Mouse (Mus musculus): ENCODE results near the gene Mboat7. TPM values are rescaled to one million over a fixed set of nuclear protein-coding genes. Genes with fewer than 3 reads are reported as not detected.

Gene Mboat7
- polyA plus RNA-seq, 1 experiment from 2014 or later: 118 TPM

DNA sequence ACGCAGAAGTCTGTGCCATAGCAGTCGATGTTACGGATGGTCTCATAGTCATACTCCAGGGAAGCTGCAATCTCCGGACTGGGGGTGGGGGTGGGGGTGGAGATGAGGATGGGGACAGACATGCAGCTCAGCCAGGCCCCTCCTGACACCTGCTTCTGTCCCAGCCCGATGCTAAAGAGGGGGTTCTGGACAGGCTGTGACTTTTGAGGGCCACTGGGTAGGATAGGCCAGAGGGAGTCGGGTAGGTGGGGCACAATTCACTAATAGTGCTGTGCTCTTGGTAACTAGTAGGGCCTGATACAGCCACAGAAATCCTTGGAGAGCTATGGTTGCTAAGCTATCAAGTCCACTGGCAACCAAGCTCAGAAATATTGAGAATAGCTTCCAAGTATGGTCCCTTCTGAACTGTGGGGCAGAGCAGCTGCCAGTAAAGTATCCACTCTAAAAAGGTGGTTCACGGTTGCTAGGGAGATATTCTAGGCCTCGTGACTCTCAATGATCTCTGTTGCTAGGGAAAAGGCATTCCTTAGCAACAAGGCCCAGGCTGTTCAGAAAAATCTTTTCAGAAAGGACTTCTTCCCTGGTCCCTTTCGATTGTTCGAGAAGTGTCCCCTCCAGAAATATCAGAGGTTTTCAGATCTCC lies 9.3 kb downstream of the Mboat7 start:
- Histone ChIP-seq H3K4me1 (ENCODE audit: control insufficient read depth, insufficient read depth, low read length) (peaks cover 22% of the 10 kb centered on the region), H3K9ac (ENCODE audit: low read depth, low read length) (no peak overlapping the region; the same call in 1 of the 2 replicates), H3K27ac (ENCODE audit: low read length) (peak overlapping the region; percentile 87), H3K4me2 (ENCODE audit: low read length) (peak overlapping the region; percentile 4; the same call in 1 of the 2 replicates), H3K4me3 (ENCODE audit: low read depth, low read length) (no peak overlapping the region), H3K36me3 (ENCODE audit: control insufficient read depth, insufficient read depth, low read length) (peaks cover 21% of the 10 kb centered on the region), H3K27me3 (ENCODE audit: control insufficient read depth, insufficient read depth, low read depth, low read length) (no peaks in the 10 kb centered on the region), H3K9me3 (replicated peaks; ENCODE audit: control insufficient read depth, low read length, poor library complexity, severe bottlenecking) (no peaks in the 10 kb centered on the region)
- ATAC-seq: peak; percentile 89
- WGBS: 40% methylated on average over 10 of the region's 10 CpGs

GRCm38 (mm10) chr7:3677342-3677741 lies 16.0 kb downstream of the Mboat7 start, which contains the start of gene Tmc4:
Gene Tmc4, minus strand, starts transcription at chr7:3677553.
- Histone ChIP-seq H3K9ac (ENCODE audit: low read depth, low read length) (no peak within 1 kb of the TSS), H3K9me3 (replicated peaks; ENCODE audit: control insufficient read depth, low read length, poor library complexity, severe bottlenecking) (no peaks in the 10 kb centered on the region), H3K4me2 (ENCODE audit: low read length) (no peak within 1 kb of the TSS), H3K27me3 (ENCODE audit: control insufficient read depth, insufficient read depth, low read depth, low read length) (no peaks in the 10 kb centered on the region), H3K27ac (ENCODE audit: low read length) (no peak within 1 kb of the TSS), H3K4me3 (ENCODE audit: low read depth, low read length) (no peak within 1 kb of the TSS), H3K4me1 (ENCODE audit: control insufficient read depth, insufficient read depth, low read length) (no peaks in the 10 kb centered on the region), H3K36me3 (ENCODE audit: control insufficient read depth, insufficient read depth, low read length) (0 out of 2 replicates have a peak, but pooled peaks cover 7% of the 10 kb centered on the region)
- ATAC-seq: no peak
- 68% methylated on average over 9 of the region's 9 CpGs for WGBS

GRCm38 (mm10) chr7:3676371-3676770 lies 17.0 kb downstream of the Mboat7 start:
- Histone ChIP-seq H3K27me3 (ENCODE audit: control insufficient read depth, insufficient read depth, low read depth, low read length) (no peaks in the 10 kb centered on the region), H3K36me3 (ENCODE audit: control insufficient read depth, insufficient read depth, low read length) (0 out of 2 replicates have a peak, but pooled peaks cover 7% of the 10 kb centered on the region), H3K9me3 (replicated peaks; ENCODE audit: control insufficient read depth, low read length, poor library complexity, severe bottlenecking) (no peaks in the 10 kb centered on the region), H3K4me2 (ENCODE audit: low read length) (no peak overlapping the region), H3K4me3 (ENCODE audit: low read depth, low read length) (no peak overlapping the region), H3K27ac (ENCODE audit: low read length) (no peak overlapping the region), H3K4me1 (ENCODE audit: control insufficient read depth, insufficient read depth, low read length) (no peaks in the 10 kb centered on the region), H3K9ac (ENCODE audit: low read depth, low read length) (no peak overlapping the region)
- no peak for ATAC-seq
- 89% methylated on average over 12 of the region's 12 CpGs for WGBS

- H3K27ac ChIP-seq (ENCODE audit: low read length): no peak overlapping the region
- 86% methylated on average over 3 of the region's 3 CpGs for WGBS
- H3K36me3 ChIP-seq (ENCODE audit: control insufficient read depth, insufficient read depth, low read length): 0 out of 2 replicates have a peak, but pooled peaks cover 7% of the 10 kb centered on the region
- no peak overlapping the region for H3K9ac ChIP-seq (ENCODE audit: low read depth, low read length)
- no peaks in the 10 kb centered on the region for H3K4me1 ChIP-seq (ENCODE audit: control insufficient read depth, insufficient read depth, low read length)
- H3K4me2 ChIP-seq (ENCODE audit: low read length): no peak overlapping the region
- no peaks in the 10 kb centered on the region for H3K9me3 ChIP-seq (replicated peaks; ENCODE audit: control insufficient read depth, low read length, poor library complexity, severe bottlenecking)
- no peaks in the 10 kb centered on the region for H3K27me3 ChIP-seq (ENCODE audit: control insufficient read depth, insufficient read depth, low read depth, low read length)
- no peak overlapping the region for H3K4me3 ChIP-seq (ENCODE audit: low read depth, low read length)
- ATAC-seq: peak; percentile 8; the same call in 1 of the 2 replicates
These were observed 18.1 kb downstream of the Mboat7 start for GRCm38 (mm10) chr7:3675228-3675548.

DNA sequence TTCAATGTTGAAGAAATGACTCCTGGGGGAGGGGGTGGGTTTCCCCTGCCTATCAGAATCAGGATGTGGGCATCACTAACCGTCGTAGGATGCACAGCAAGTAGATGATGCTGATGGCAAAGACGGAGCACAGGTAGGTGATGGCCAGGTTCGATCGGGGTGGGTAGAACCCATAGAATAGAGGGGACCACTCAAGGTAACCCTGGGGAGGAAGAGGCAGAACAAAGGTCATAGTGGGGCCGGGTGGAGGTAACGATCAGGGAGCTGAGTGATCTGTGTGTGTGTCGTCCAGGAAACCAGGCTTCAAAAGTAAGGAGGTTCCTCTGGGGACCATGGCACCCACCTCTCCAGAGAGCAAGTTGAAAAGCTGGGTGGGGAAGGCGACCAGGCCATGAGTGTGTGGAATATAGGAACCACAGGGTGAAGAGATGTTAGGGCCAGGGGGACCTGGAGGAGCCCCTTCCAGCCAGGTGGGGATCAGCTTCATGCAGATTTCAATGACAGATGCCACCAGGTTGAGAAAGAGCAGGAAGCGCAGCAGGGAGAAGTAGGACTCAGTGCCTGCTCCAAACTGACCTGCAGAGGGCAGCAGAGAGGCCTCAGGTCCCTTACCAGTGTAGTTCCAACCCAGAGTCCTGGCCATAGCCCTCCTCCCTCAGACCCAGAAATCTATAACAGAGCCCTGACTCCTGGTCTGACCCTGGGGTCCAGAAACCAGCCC lies 18.7 kb downstream of the Mboat7 start:
- Histone ChIP-seq H3K4me3 (ENCODE audit: low read depth, low read length) (no peak overlapping the region), H3K27me3 (ENCODE audit: control insufficient read depth, insufficient read depth, low read depth, low read length) (no peaks in the 10 kb centered on the region), H3K4me2 (ENCODE audit: low read length) (no peak overlapping the region), H3K9ac (ENCODE audit: low read depth, low read length) (no peak overlapping the region), H3K9me3 (replicated peaks; ENCODE audit: control insufficient read depth, low read length, poor library complexity, severe bottlenecking) (no peaks in the 10 kb centered on the region), H3K4me1 (ENCODE audit: control insufficient read depth, insufficient read depth, low read length) (no peaks in the 10 kb centered on the region), H3K27ac (ENCODE audit: low read length) (no peak overlapping the region), H3K36me3 (ENCODE audit: control insufficient read depth, insufficient read depth, low read length) (0 out of 2 replicates have a peak, but pooled peaks cover 7% of the 10 kb centered on the region)
- peak; percentile 79 for ATAC-seq
- 72% methylated on average over 10 of the region's 10 CpGs for WGBS

DNA sequence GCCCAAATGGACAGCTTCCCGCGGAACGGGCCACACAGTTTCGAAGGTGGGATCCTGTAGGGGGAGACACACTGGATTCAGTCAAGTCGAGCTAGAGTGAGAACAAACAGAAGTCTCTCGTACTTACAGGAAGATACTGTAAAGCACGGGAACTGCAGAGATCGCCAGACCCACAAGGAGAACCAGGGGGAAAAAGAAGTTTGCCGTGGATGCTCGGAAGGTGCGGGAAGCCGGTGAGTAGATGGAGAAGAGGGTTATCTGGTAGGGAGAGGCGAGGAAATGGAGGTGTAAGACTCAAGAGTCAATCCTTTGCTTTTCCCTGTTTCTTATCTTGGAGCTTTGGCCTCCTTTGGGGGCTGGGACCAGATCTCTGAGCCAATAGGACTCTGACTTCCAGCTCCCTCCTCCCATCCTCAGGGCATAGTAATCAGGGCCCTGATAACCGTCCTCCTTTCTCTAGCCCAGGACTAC lies 26.4 kb downstream of the Mboat7 start:
- Histone ChIP-seq H3K27ac (ENCODE audit: low read length) (no peak overlapping the region), H3K27me3 (ENCODE audit: control insufficient read depth, insufficient read depth, low read depth, low read length) (no peaks in the 10 kb centered on the region), H3K4me2 (ENCODE audit: low read length) (no peak overlapping the region), H3K36me3 (ENCODE audit: control insufficient read depth, insufficient read depth, low read length) (0 out of 2 replicates have a peak, but pooled peaks cover 3% of the 10 kb centered on the region), H3K4me3 (ENCODE audit: low read depth, low read length) (no peak overlapping the region), H3K9ac (ENCODE audit: low read depth, low read length) (no peak overlapping the region), H3K4me1 (ENCODE audit: control insufficient read depth, insufficient read depth, low read length) (peaks cover 21% of the 10 kb centered on the region), H3K9me3 (replicated peaks; ENCODE audit: control insufficient read depth, low read length, poor library complexity, severe bottlenecking) (no peaks in the 10 kb centered on the region)
- no peak for ATAC-seq
- WGBS: 17% methylated on average over 14 of the region's 14 CpGs

DNA sequence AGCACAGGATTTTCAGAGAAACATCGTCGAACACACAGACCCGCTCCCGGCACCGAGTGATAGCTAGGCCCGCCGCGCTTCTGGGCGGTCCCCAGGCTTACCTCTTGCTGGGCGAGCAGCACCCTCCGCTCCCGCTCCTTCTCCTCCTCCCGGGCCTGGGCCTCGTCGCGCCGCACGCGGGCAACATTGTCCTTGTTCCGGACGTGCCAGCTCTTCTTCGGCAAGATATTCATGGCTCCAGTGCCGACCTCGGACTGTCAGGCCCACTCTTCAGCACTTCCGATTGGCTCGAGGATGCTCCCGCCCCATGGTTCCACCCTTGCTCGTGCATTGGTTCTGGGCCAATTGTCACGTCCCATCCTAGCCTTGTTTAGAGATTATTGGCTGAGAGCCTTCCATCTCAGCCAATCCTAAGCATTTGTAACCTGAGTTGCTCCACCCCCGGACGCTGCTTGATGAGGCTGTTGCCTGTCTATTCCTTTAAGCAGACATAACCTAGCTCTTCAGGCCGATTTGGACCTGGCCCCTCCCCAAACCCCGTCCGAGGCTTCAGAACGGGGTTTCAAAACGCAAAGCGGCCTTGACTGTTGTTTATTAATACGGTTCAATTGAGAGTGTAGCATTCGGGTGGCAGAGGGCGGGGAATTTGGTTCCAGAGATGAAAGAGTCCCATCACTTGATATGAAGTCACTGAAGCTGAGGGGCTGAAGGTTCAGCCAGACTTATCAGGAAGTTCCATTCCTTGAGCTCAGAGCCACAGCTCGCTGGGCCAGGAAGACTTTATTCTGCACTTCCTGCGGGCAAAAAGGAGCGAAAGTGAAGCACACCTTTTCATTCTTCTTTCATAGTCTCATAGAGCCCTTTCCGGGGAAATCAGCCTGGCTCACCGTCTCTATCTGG lies 27.9 kb downstream of the Mboat7 start, which contains the start of gene Leng1:
Leng1 (minus strand) TSS at position 626 of the 900 bp plus-strand sequence.
- ATAC-seq: peak; percentile 99
- Histone ChIP-seq H3K27me3 (ENCODE audit: control insufficient read depth, insufficient read depth, low read depth, low read length) (no peaks in the 10 kb centered on the region), H3K4me2 (ENCODE audit: low read length) (peak within 1 kb of the TSS; percentile 93)

GRCm38 (mm10) chr7:3664524-3665214 lies 28.7 kb downstream of the Mboat7 start:
- 33% methylated on average over 15 of the region's 15 CpGs for WGBS
- Histone ChIP-seq H3K4me2 (ENCODE audit: low read length) (peak overlapping the region; percentile 93), H3K4me3 (ENCODE audit: low read depth, low read length) (peak overlapping the region; percentile 79)

More for the DNA sequence above, 27.9 kb downstream of the Mboat7 start, which contains the start of gene Leng1:
- no peaks in the 10 kb centered on the region for H3K9me3 ChIP-seq (replicated peaks; ENCODE audit: control insufficient read depth, low read length, poor library complexity, severe bottlenecking)
- peak within 1 kb of the TSS; percentile 82 for H3K27ac ChIP-seq (ENCODE audit: low read length)
- WGBS: 5% methylated on average over 45 of the region's 45 CpGs
- H3K4me1 ChIP-seq (ENCODE audit: control insufficient read depth, insufficient read depth, low read length): peaks cover 21% of the 10 kb centered on the region
- H3K4me3 ChIP-seq (ENCODE audit: low read depth, low read length): peak within 1 kb of the TSS; percentile 79
- peaks cover 6% of the 10 kb centered on the region; the same call in 1 of the 2 replicates for H3K36me3 ChIP-seq (ENCODE audit: control insufficient read depth, insufficient read depth, low read length)
- H3K9ac ChIP-seq (ENCODE audit: low read depth, low read length): peak within 1 kb of the TSS; percentile 78

More at GRCm38 (mm10) chr7:3664524-3665214, 28.7 kb downstream of the Mboat7 start:
- H3K27me3 ChIP-seq (ENCODE audit: control insufficient read depth, insufficient read depth, low read depth, low read length): no peaks in the 10 kb centered on the region
- peak; percentile 23 for ATAC-seq
- H3K9me3 ChIP-seq (replicated peaks; ENCODE audit: control insufficient read depth, low read length, poor library complexity, severe bottlenecking): no peaks in the 10 kb centered on the region
- peak overlapping the region; percentile 80 for H3K27ac ChIP-seq (ENCODE audit: low read length)
- H3K4me1 ChIP-seq (ENCODE audit: control insufficient read depth, insufficient read depth, low read length): peaks cover 21% of the 10 kb centered on the region
- peaks cover 14% of the 10 kb centered on the region for H3K36me3 ChIP-seq (ENCODE audit: control insufficient read depth, insufficient read depth, low read length)
- peak overlapping the region; percentile 78 for H3K9ac ChIP-seq (ENCODE audit: low read depth, low read length)

All from midbrain, embryonic 16.5 days (tissue).